Mouse (Mus musculus) brain, embryonic 14.5 days (tissue): ENCODE results near the gene Kcnj16.

Experiments used
- CTCF ChIP-seq: fragments of 200-500 bp; IDR thresholded peaks from 2 replicates; pipeline ENCODE4 v1.5.1; 2012; ENCODE audit warnings: inconsistent platforms, mild to moderate bottlenecking, moderate library complexity, borderline replicate concordance; ENCODE audit not compliant: insufficient read depth, insufficient read length; ENCODE audit errors: extremely low read depth
- POLR2A ChIP-seq: fragments of 200-500 bp; IDR thresholded peaks from 2 replicates; pipeline ENCODE4 v1.6.1; 2012; ENCODE audit warnings: mild to moderate bottlenecking, inconsistent platforms, borderline replicate concordance; ENCODE audit not compliant: poor library complexity, insufficient read depth, insufficient read length, severe bottlenecking; ENCODE audit errors: extremely low read depth

DNA sequence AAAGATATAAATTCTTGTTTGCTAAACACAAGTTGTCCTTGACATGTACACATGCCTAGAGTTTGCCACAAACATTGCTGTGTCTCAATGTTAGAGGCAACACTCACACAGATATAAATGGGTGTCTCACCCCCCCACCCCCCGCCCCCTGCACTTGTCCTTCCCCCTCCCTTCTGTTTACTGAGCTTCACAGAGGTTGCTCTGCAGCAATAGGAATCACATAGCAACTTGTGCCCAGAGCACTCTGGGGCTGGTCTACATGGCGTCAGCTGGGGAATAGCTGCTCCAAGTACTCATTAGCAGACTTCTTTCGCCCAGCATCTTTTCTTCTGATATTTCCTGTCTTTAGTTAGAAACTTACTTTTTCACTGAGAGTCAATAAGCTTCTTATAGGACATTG is 100.0 kb downstream of the Kcnj16 start:
- TF ChIP-seq POLR2A (no peak), CTCF (no peak)
